In genomic region chr3:135280669-135281415, GRCm38 (mm10) we compare ENCODE assay signal across 8 mouse cellular contexts. TPM values are rescaled to one million over a fixed set of nuclear protein-coding genes. Genes with fewer than 3 reads are reported as not detected.
A peak's percentile ranks its signal among the peaks of the same experiment; 100 is the strongest.
DNase-seq lines count a peak whose midpoint lies in the region; ATAC-seq and TF ChIP-seq lines count a peak whose summit lies in the region.

TSS of gene Bdh2 (plus strand) at chr3:135281221.

- peak; percentile 74 for ATAC-seq in G1E (ENCODE audit: extremely low read depth, insufficient number of reproducible peaks, low FRiP score, poor library complexity, severe bottlenecking)
- peak; percentile 92 for ATAC-seq in forebrain, postnatal 0 days

- H3K4me2 ChIP-seq in forebrain, postnatal 0 days (ENCODE audit: low read depth), result 0 out of 2 replicates have a peak within 1 kb of the TSS, but pooled peaks have one; percentile 1

- H3K9me3 ChIP-seq in G1E (replicated peaks), result no peaks in the 10 kb centered on the region
- no peaks in the 10 kb centered on the region for H3K9me3 ChIP-seq in forebrain, postnatal 0 days (ENCODE audit: low read length)

- peak; percentile 78 for TF ChIP-seq CTCF in G1E (IDR thresholded peaks at IDR 0.05; ENCODE audit: low read depth, low read length)
- peak; percentile 91 for TF ChIP-seq CTCF in forebrain, postnatal 0 days (IDR thresholded peaks at IDR 0.05; ENCODE audit: low read depth)
- TF ChIP-seq CTCF in lung, adult 2 months (IDR thresholded peaks at IDR 0.05; ENCODE audit: insufficient read depth, low read length), result peak; percentile 55

- TF ChIP-seq POLR2A in lung, adult 2 months (IDR thresholded peaks at IDR 0.05; ENCODE audit: borderline replicate concordance, extremely low read depth, low read depth, low read length), result no peak

- peaks cover 6% of the 10 kb centered on the region; the same call in 1 of the 2 replicates for H3K4me1 ChIP-seq in G1E (ENCODE audit: insufficient read depth, low read depth, low read length)
- no peaks in the 10 kb centered on the region for H3K4me1 ChIP-seq in forebrain, postnatal 0 days (ENCODE audit: insufficient read depth)
- H3K4me1 ChIP-seq in lung, adult 2 months (ENCODE audit: control insufficient read depth, insufficient read depth, low read length), result no peaks in the 10 kb centered on the region

- H3K27me3 ChIP-seq in G1E (ENCODE audit: insufficient read depth, low read length), result peaks cover 16% of the 10 kb centered on the region
- no peaks in the 10 kb centered on the region for H3K27me3 ChIP-seq in forebrain, postnatal 0 days (ENCODE audit: insufficient read depth, low read length)

- no peak within 1 kb of the TSS for H3K27ac ChIP-seq in forebrain, postnatal 0 days (ENCODE audit: low read depth, low read length)

- WGBS in forebrain, postnatal 0 days, result 22% methylated on average over 14 of the region's 14 CpGs
- 25% methylated on average over 14 of the region's 14 CpGs for WGBS in lung, adult 2 months

- intact Hi-C loops in heart, postnatal 36 days (cut with DNase I), result loop anchor here (2.0 to 5.0 kb wide), 3 partner anchors 121 to 450 kb away; no protein-coding TSS in a partner anchor

- H3K9ac ChIP-seq in forebrain, postnatal 0 days, result peak within 1 kb of the TSS; percentile 36

- DNase-seq in G1E (ENCODE audit: low spot score), result peak; percentile 47
- DNase-seq in cerebellum, adult 18-20 months, result peak; percentile 58 to 63
- DNase-seq in forebrain, postnatal 0 days, result peak; percentile 93
- peak; percentile 75 to 77 for DNase-seq in heart, postnatal 36 days
- peak; percentile 77 to 89 for DNase-seq in layer of hippocampus, adult 18-20 months (ENCODE audit: low spot score in 2 of 2)
- peak; percentile 63 for DNase-seq in lung, adult 2 months
- DNase-seq in ovary, adult 18-20 months (ENCODE audit: low spot score), result peak; percentile 70
- DNase-seq in thymus, postnatal 0 days (ENCODE audit: low spot score), result peak; percentile 81

- H3K36me3 ChIP-seq in G1E (replicated peaks), result no peaks in the 10 kb centered on the region
- H3K36me3 ChIP-seq in forebrain, postnatal 0 days (ENCODE audit: insufficient read depth), result no peaks in the 10 kb centered on the region

- H3K4me3 ChIP-seq in G1E (ENCODE audit: low read depth, low read length), result no peak within 1 kb of the TSS
- H3K4me3 ChIP-seq in forebrain, postnatal 0 days (ENCODE audit: low read depth, low read length), result no peak within 1 kb of the TSS
- no peak within 1 kb of the TSS for H3K4me3 ChIP-seq in lung, adult 2 months (replicated peaks; ENCODE audit: extremely low read depth, low read depth, low read length)

RNA-seq across cellular contexts. Expression of gene Bdh2, which starts in this region (rescaled TPM):
- total RNA-seq in G1E (2014; fragmentation: Nextera tagmentation) (1.3 and 1.4 TPM in 2 replicates), G1E (2017) (0.38 TPM in 1 of 2 replicates, not detected in the other)
- polyA plus RNA-seq in G1E (2012), result not detected in 2 replicates
- total RNA-seq in forebrain, postnatal 0 days (2014; rRNA removed), result 3.1 and 3.2 TPM in 2 replicates
- 4.9 and 5.1 TPM in 2 replicates for polyA plus RNA-seq in forebrain, postnatal 0 days (2015; fragmentation: Nextera tagmentation; extraction: Ambion mirVana)
- total RNA-seq in heart, postnatal 36 days (2021), result 1 to 10 TPM; 4.0 to 4.9 TPM
- 1 to 10 TPM; 5.4 to 6.3 TPM for total RNA-seq in layer of hippocampus, adult 18-20 months (2021)
- polyA plus RNA-seq in lung, adult 2 months (2012; rRNA removed), result 1.1 and 1.2 TPM in 2 replicates
- 1.7 TPM in 2 replicates for polyA plus RNA-seq in thymus, postnatal 0 days (2015; fragmentation: Nextera tagmentation; extraction: Ambion mirVana)
